Mouse (Mus musculus) MEL (cell line): ENCODE data around the gene Slc25a38. TPM values are rescaled to one million over a fixed set of nuclear protein-coding genes. Genes with fewer than 3 reads are reported as not detected.

Experiments used
- DNase-seq: peaks from one replicate; pipeline ENCODE4 v3.0.0; 2011; ENCODE audit warnings: low read depth, low spot score
- H3K27ac ChIP-seq: 2 replicates; pipeline ENCODE4 v1.5.1; 2012; ENCODE audit warnings: low read depth, mild to moderate bottlenecking, control low read depth, low read length, moderate library complexity; ENCODE audit not compliant: control insufficient read depth
- H3K27me3 ChIP-seq, 2 experiments: fragments of 150-350 bp in 1 of 2; sonication (generic) in 1 of 2; 2 replicates each; pipeline ENCODE4 v1.6.1; 2012; ENCODE audit warnings: low read length in 2 of 2, mild to moderate bottlenecking in 2 of 2, improper control_type of control experiment in 1 of 2, moderate library complexity in 1 of 2; ENCODE audit not compliant: insufficient read depth in 2 of 2, control insufficient read depth in 1 of 2
- H3K36me3 ChIP-seq, 2 experiments: 2 replicates each; pipeline ENCODE4 v1.6.1; 2012 to 2014; ENCODE audit warnings: low read length in 2 of 2, improper control_type of control experiment in 1 of 2, inconsistent platforms in 1 of 2, mild to moderate bottlenecking in 1 of 2; ENCODE audit not compliant: insufficient read depth in 2 of 2, control insufficient read depth in 1 of 2
- H3K4me1 ChIP-seq, 2 experiments: fragments of 150-350 bp in 1 of 2; sonication (generic) in 1 of 2; 2 replicates each; pipeline ENCODE4 v1.6.1; 2012; ENCODE audit warnings: low read length in 2 of 2, improper control_type of control experiment in 1 of 2, mild to moderate bottlenecking in 1 of 2; ENCODE audit not compliant: insufficient read depth in 2 of 2, control insufficient read depth in 1 of 2
- H3K4me3 ChIP-seq, 2 experiments: fragments of 150-350 bp in 1 of 2; sonication (generic) in 1 of 2; 2 replicates each; pipeline ENCODE4 v1.5.1; 2012; ENCODE audit warnings: low read depth in 2 of 2, low read length in 2 of 2, mild to moderate bottlenecking in 2 of 2, moderate library complexity in 2 of 2, control low read depth in 1 of 2, improper control_type of control experiment in 1 of 2; ENCODE audit not compliant: control insufficient read depth in 1 of 2, insufficient read depth in 1 of 2
- H3K79me2 ChIP-seq: 2 replicates; pipeline ENCODE4 v1.6.1; 2012; ENCODE audit warnings: mild to moderate bottlenecking, low read length, moderate library complexity; ENCODE audit not compliant: control insufficient read depth, poor library complexity, insufficient read depth
- H3K9ac ChIP-seq: 2 replicates; pipeline ENCODE4 v1.6.1; 2012; ENCODE audit warnings: low read depth, mild to moderate bottlenecking, control low read depth, low read length, moderate library complexity; ENCODE audit not compliant: control insufficient read depth, poor library complexity, severe bottlenecking
- H3K9me3 ChIP-seq: fragments of 150-350 bp; sonication (generic); replicated peaks from 2 replicates; pipeline ENCODE4 v1.6.1; 2012; ENCODE audit warnings: mild to moderate bottlenecking, low read length, improper control_type of control experiment, moderate library complexity; ENCODE audit not compliant: insufficient read depth
- CHD2 ChIP-seq: IDR thresholded peaks from 2 replicates; pipeline ENCODE4 v1.6.1; 2011; ENCODE audit warnings: low read length, improper control_type of control experiment
- CTCF ChIP-seq, 3 experiments: IDR thresholded peaks in 2 of 3; conservative IDR thresholded peaks in 1 of 3; 2 replicates each; pipeline ENCODE4 v1.5.1; 2011 to 2012; ENCODE audit warnings: low read length in 3 of 3, low read depth in 2 of 3, mild to moderate bottlenecking in 2 of 3, improper control_type of control experiment in 1 of 3, inconsistent platforms in 1 of 3, mixed read lengths in 1 of 3, moderate library complexity in 1 of 3; ENCODE audit not compliant: control insufficient read depth in 1 of 3, insufficient read depth in 1 of 3, poor library complexity in 1 of 3, severe bottlenecking in 1 of 3
- ELF1 ChIP-seq: IDR thresholded peaks from 2 replicates; pipeline ENCODE4 v1.6.1; 2014; ENCODE audit warnings: low read depth, mild to moderate bottlenecking, inconsistent platforms, low read length, improper control_type of control experiment, moderate library complexity
- ETS1 ChIP-seq: IDR thresholded peaks from 2 replicates; pipeline ENCODE4 v1.6.1; 2012; ENCODE audit warnings: low read depth, mild to moderate bottlenecking, inconsistent platforms, low read length, improper control_type of control experiment, moderate library complexity
- HCFC1 ChIP-seq: IDR thresholded peaks from 2 replicates; pipeline ENCODE4 v1.6.1; 2012; ENCODE audit warnings: low read depth, mild to moderate bottlenecking, inconsistent platforms, low read length, improper control_type of control experiment, moderate library complexity
- MAFK ChIP-seq: IDR thresholded peaks from 2 replicates; pipeline ENCODE4 v1.6.1; 2011; ENCODE audit warnings: low read depth, mild to moderate bottlenecking, low read length, improper control_type of control experiment, borderline replicate concordance
- MXI1 ChIP-seq: IDR thresholded peaks from 2 replicates; pipeline ENCODE4 v1.6.1; 2011; ENCODE audit warnings: mild to moderate bottlenecking, low read depth, low read length, improper control_type of control experiment
- MYB ChIP-seq: IDR thresholded peaks from 2 replicates; pipeline ENCODE4 v1.6.1; 2011; ENCODE audit warnings: mild to moderate bottlenecking, low read depth, low read length, improper control_type of control experiment
- NELFE ChIP-seq: IDR thresholded peaks from 2 replicates; pipeline ENCODE4 v1.6.1; 2011; ENCODE audit warnings: low read depth, low read length, improper control_type of control experiment
- NRF1 ChIP-seq: IDR thresholded peaks from 2 replicates; pipeline ENCODE4 v1.6.1; 2014; ENCODE audit warnings: low read depth, mild to moderate bottlenecking, inconsistent platforms, low read length, improper control_type of control experiment, moderate library complexity; ENCODE audit not compliant: poor library complexity, insufficient read depth, severe bottlenecking
- POLR2A ChIP-seq, 2 experiments: IDR thresholded peaks; 2 replicates each; pipeline ENCODE4 v1.6.1; 2011 to 2012; ENCODE audit warnings: low read length in 2 of 2, mild to moderate bottlenecking in 2 of 2, control low read depth in 1 of 2, improper control_type of control experiment in 1 of 2, low read depth in 1 of 2, moderate library complexity in 1 of 2; ENCODE audit not compliant: control insufficient read depth in 1 of 2, insufficient read depth in 1 of 2, poor library complexity in 1 of 2
- POLR2AphosphoS2 ChIP-seq: IDR thresholded peaks from 2 replicates; pipeline ENCODE4 v1.6.1; 2011; ENCODE audit warnings: low read length, improper control_type of control experiment
- RAD21 ChIP-seq: IDR thresholded peaks from 2 replicates; pipeline ENCODE4 v1.6.1; 2011; ENCODE audit warnings: mild to moderate bottlenecking, low read depth, low read length, improper control_type of control experiment
- RCOR1 ChIP-seq: IDR thresholded peaks from 2 replicates; pipeline ENCODE4 v1.6.1; 2012; ENCODE audit warnings: low read depth, mild to moderate bottlenecking, inconsistent platforms, low read length, improper control_type of control experiment
- SIN3A ChIP-seq: IDR thresholded peaks from 2 replicates; pipeline ENCODE4 v1.6.1; 2012; ENCODE audit warnings: low read length, improper control_type of control experiment, inconsistent platforms
- SMC3 ChIP-seq: IDR thresholded peaks from 2 replicates; pipeline ENCODE4 v1.6.1; 2011; ENCODE audit warnings: low read depth, low read length, improper control_type of control experiment
- TAL1 ChIP-seq: IDR thresholded peaks from 2 replicates; pipeline ENCODE4 v1.6.1; 2012; ENCODE audit warnings: mild to moderate bottlenecking, inconsistent platforms, low read length, moderate library complexity, mixed read lengths
- TBP ChIP-seq: IDR thresholded peaks from 2 replicates; pipeline ENCODE4 v1.8.0; 2011; ENCODE audit warnings: low read depth, low read length, improper control_type of control experiment
- TCF12 ChIP-seq: IDR thresholded peaks from 2 replicates; pipeline ENCODE4 v1.6.1; 2014; ENCODE audit warnings: low read depth, mild to moderate bottlenecking, inconsistent platforms, low read length, improper control_type of control experiment, moderate library complexity
- UBTF ChIP-seq: IDR thresholded peaks from 2 replicates; pipeline ENCODE4 v1.6.1; 2012; ENCODE audit warnings: low read depth, mild to moderate bottlenecking, inconsistent platforms, low read length, improper control_type of control experiment, moderate library complexity, borderline replicate concordance; ENCODE audit not compliant: insufficient read depth
- USF2 ChIP-seq, 2 experiments: IDR thresholded peaks; 2 replicates each; pipeline ENCODE4 v1.6.1; 2011 to 2012; ENCODE audit warnings: improper control_type of control experiment in 2 of 2, low read length in 2 of 2, borderline replicate concordance in 1 of 2, inconsistent platforms in 1 of 2, low read depth in 1 of 2, mild to moderate bottlenecking in 1 of 2; ENCODE audit not compliant: insufficient read depth in 1 of 2
- ZC3H11A ChIP-seq: IDR thresholded peaks from 2 replicates; pipeline ENCODE4 v1.6.1; 2012; ENCODE audit warnings: low read depth, mild to moderate bottlenecking, inconsistent platforms, low read length, improper control_type of control experiment
- ZMIZ1 ChIP-seq: IDR thresholded peaks from 2 replicates; pipeline ENCODE4 v1.6.1; 2012; ENCODE audit warnings: low read depth, mild to moderate bottlenecking, inconsistent platforms, low read length, improper control_type of control experiment, moderate library complexity
- ZNF384 ChIP-seq: IDR thresholded peaks from 2 replicates; pipeline ENCODE4 v1.6.1; 2012; ENCODE audit warnings: low read depth, mild to moderate bottlenecking, inconsistent platforms, low read length, improper control_type of control experiment
- polyA plus RNA-seq, 2 experiments: library from polyadenylated mRNA; stranded (reverse) in 1 of 2; unstranded in 1 of 2; fragments of >175 nt in 1 of 2; fragments of >200 nt in 1 of 2; gene quantifications; 2 replicates each; pipeline versions ENCODE4 v1.2.1 to v1.2.4; 2012; ENCODE audit warnings: low replicate concordance in 2 of 2, low read depth in 1 of 2; ENCODE audit not compliant: insufficient read length in 2 of 2, insufficient read depth in 1 of 2, missing spikeins in 1 of 2
- total RNA-seq: library from RNA; depleted of rRNA; stranded (reverse); fragments of 300-350 nt; gene quantifications from 2 replicates; pipeline ENCODE4 v1.2.3, GENCODE M21; 2012; rRNA removed

Slc25a38 gene
- 76.1 and 87.6 TPM in 2 replicates for total RNA-seq
- polyA plus RNA-seq = 10 to 100 TPM in 1 of 2 experiments, not detected in 1; 81.3 TPM

DNA sequence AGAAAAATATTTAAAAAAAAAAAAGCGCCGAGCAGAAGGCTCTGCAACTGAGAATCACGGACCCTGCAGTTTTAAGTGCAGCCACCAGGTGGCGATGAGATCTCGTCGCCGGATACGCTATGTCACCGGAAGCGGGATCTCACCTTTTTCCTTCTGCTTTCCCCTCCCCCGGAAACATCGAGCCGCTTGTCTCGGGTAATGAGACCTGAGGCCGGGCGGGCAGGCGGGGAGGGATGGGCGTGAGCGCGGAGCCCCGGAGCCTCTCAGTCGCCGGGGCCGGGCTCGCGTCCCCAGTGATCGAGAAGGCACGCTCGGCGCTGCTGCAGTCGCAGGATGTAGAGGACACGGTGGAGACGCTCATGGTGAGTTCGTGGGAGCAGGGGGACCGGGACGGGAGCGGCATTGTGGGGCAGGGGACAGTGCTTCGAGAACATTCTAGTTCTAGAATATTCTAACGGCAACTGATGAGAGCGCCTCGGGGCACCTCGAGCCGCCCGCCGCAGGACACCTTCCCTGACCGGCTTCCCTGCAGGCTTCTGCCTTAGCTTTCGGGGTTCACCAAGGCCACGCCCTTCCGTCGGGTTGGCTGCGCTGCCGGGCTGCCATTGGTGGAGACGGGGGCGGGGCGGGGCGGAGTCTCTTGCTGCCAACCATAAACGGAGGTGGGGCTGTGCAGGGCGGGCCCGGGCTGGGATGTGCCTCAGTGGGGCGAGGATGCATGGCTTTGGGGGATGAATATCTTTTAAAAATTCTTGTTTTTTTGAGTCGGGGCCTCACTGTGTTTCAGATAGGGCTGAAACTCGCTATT, at the start of gene Slc25a38:
TSS of gene Slc25a38 (plus strand) at position 164 of the 808 bp plus-strand sequence.
- H3K79me2 ChIP-seq = peaks cover 27% of the 10 kb centered on the region
- no peaks in the 10 kb centered on the region for H3K9me3 ChIP-seq
- H3K9ac ChIP-seq = peak within 1 kb of the TSS; percentile 98
- peak; percentile 74 for TF ChIP-seq ZC3H11A
- TF ChIP-seq CTCF (IDR thresholded peaks at IDR 0.05 in 2 of 3, conservative IDR thresholded peaks at IDR 0.05 in 1 of 3; ENCODE audit: control insufficient read depth in 1 of 3, insufficient read depth in 1 of 3, low read depth in 2 of 3, low read length in 3 of 3, poor library complexity in 1 of 3, severe bottlenecking in 1 of 3) = peak; percentile 59 to 89 (median 77)
- peak; percentile 25; the same call in 1 of the 2 replicates for TF ChIP-seq ETS1
- peak; percentile 92 for TF ChIP-seq ZNF384
- peak; percentile 56; the same call in 1 of the 2 replicates for TF ChIP-seq TBP
- TF ChIP-seq MYB = no peak
- peak; percentile 58 for TF ChIP-seq SIN3A
- TF ChIP-seq POLR2AphosphoS2 = peak; percentile 87; the same call in 1 of the 2 replicates
- peak; percentile 87 for TF ChIP-seq ZMIZ1
- TF ChIP-seq ELF1 = peak; percentile 80
- TF ChIP-seq NELFE = peak; percentile 92
- peak; percentile 82 to 94 for TF ChIP-seq POLR2A (IDR thresholded peaks at IDR 0.05; ENCODE audit: control insufficient read depth in 1 of 2, insufficient read depth in 1 of 2, low read depth in 1 of 2, low read length in 2 of 2, poor library complexity in 1 of 2)
- TF ChIP-seq CHD2 = no peak
- peak; percentile 62 for TF ChIP-seq MXI1
- TF ChIP-seq TAL1 = no peak
- no peak for TF ChIP-seq RCOR1
- peak; percentile 72 for TF ChIP-seq SMC3
- TF ChIP-seq MAFK = no peak
- peak; percentile 58; the same call in 1 of the 2 replicates for TF ChIP-seq TCF12
- no peak for TF ChIP-seq USF2 (IDR thresholded peaks at IDR 0.05; ENCODE audit: borderline replicate concordance in 1 of 2, insufficient read depth in 1 of 2, low read depth in 1 of 2, low read length in 2 of 2)
- peak; percentile 88; the same call in 1 of the 2 replicates for TF ChIP-seq UBTF
- peak; percentile 69 for TF ChIP-seq RAD21
- TF ChIP-seq NRF1 = peak; percentile 6; the same call in 1 of the 2 replicates
- TF ChIP-seq HCFC1 = peak; percentile 77
- peak within 1 kb of the TSS; percentile 97 for H3K27ac ChIP-seq
- no peaks in the 10 kb centered on the region for H3K27me3 ChIP-seq
- peak; percentile 97 for DNase-seq
- peaks cover 14 to 31% of the 10 kb centered on the region in 2 experiments for H3K4me1 ChIP-seq
- H3K36me3 ChIP-seq = peaks cover 0 to 29% of the 10 kb centered on the region in 2 experiments; a peak in 2 of 4 replicates
- peak within 1 kb of the TSS; percentile 79 to 89 for H3K4me3 ChIP-seq
